Mouse (Mus musculus) lung, adult 2 months (tissue): Measurements from ENCODE around the gene Ift172.

Experiments used
- CTCF ChIP-seq: fragments of 200-500 bp; IDR thresholded peaks from 2 replicates; pipeline ENCODE4 v1.5.1; 2011; ENCODE audit warnings: mild to moderate bottlenecking, low read length, control low read depth; ENCODE audit not compliant: insufficient read depth
- POLR2A ChIP-seq: fragments of 200-500 bp; IDR thresholded peaks from 2 replicates; pipeline ENCODE4 v1.6.1; 2011; ENCODE audit warnings: low read depth, mild to moderate bottlenecking, control low read depth, low read length, borderline replicate concordance; ENCODE audit errors: extremely low read depth

GRCm38 (mm10) chr5:31219474-31219873, 71.4 kb downstream of the Ift172 start:
- TF ChIP-seq CTCF (no peak), POLR2A (no peak)
